Mouse (Mus musculus): ENCODE results near the gene Tmem144.

DNA sequence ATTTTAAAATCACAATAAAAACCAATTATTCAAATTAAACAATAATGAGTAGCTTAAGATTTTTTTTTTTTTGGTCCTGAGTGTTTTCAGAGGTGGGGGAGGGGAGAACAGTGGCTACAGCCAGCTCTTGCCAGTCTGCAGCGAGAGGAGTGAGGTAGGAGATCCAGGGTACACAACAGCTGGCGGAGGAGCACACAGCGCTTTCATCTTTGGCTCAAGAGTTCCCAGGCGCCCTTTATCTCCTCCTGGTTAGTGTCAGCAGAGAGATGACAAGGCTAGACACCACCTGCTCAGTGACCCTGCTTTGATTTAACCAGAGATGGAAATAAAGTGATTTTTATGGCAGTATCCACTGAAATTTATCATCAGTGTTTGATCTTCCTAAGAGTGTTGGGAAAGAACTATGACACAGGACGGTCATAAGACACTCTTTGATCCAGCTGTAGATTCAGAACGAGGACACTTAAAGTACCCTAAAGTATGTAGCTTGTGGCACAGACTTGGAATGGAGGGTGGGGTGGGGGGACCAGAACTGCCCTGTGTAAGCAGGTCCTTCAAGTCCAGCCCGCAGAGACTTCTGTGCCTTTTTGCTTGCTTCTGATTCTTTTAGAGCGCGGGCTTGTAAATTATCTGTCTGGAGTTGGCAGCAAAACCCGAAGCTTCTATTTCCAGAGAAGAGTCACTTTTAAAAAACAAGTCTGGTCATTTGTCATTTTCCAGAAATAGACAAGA lies 68.8 kb downstream of the Tmem144 start:
- TF ChIP-seq CTCF (IDR thresholded peaks at IDR 0.05; ENCODE audit: borderline replicate concordance, extremely low read depth, insufficient read depth, insufficient read length) (no peak), POLR2A (IDR thresholded peaks at IDR 0.05; ENCODE audit: borderline replicate concordance, extremely low read depth, insufficient read depth, insufficient read length, poor library complexity, severe bottlenecking) (no peak)

Data from brain, embryonic 14.5 days (tissue).